Mouse (Mus musculus) heart, postnatal 0 days (tissue): ENCODE measurements around the gene Kcnk5.

ENCODE experiments used
- CTCF ChIP-seq: IDR thresholded peaks from 2 replicates; pipeline ENCODE4 v1.5.1; 2016; ENCODE audit warnings: antibody characterized with exemption, control low read depth, low read depth
- EP300 ChIP-seq: IDR thresholded peaks from 2 replicates; pipeline ENCODE4 v1.6.1; 2016; ENCODE audit warnings: antibody characterized with exemption, low read depth

DNA sequence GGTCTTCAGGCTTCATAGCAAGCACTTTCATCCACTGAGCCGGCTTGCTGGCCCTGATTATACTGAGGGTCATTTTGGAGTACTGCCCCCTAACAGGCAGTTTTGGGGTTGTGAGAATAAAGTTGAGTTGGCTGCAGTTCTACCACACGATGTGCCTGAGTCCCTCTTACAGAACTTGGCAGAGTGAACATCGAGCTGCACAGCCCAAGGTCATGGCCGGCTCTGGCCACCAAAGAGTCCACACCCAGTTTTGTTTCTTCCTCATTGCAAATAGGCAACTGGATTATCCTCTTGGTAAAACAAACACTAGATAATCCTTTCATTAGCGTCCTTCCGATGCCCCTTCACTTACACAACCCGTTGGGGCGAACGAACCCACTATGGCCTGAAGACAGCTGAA lies 3.8 kb upstream of the Kcnk5 start:
- TF ChIP-seq CTCF: no peak
- no peak for TF ChIP-seq EP300
